Comparison of ENCODE assay signal across 21 mouse cellular contexts in genomic region chr3:61796021-61796420, GRCm38 (mm10).
DNase-seq lines count a peak whose midpoint lies in the region; ATAC-seq and TF ChIP-seq lines count a peak whose summit lies in the region.
"Had no signal": no experiment of that assay in that cellular context is flagged by ENCODE, and none has a peak within 500 bp of the region (broad histone marks: within the 10 kb centered on the region; RNA-seq: fewer than 3 reads in every experiment).

No protein-coding gene starts in this region.

- no peaks in the 10 kb centered on the region for H3K36me3 ChIP-seq in kidney, embryonic 14.5 days (ENCODE audit: control insufficient read depth, insufficient read depth, low read length)
- H3K36me3 ChIP-seq: embryonic facial prominence, embryonic 10.5 days; embryonic facial prominence, embryonic 12.5 days; forebrain, embryonic 15.5 days; G1E had no signal

- H3K9me3 ChIP-seq in kidney, embryonic 14.5 days (ENCODE audit: control insufficient read depth, low read length), result no peaks in the 10 kb centered on the region
- H3K9me3 ChIP-seq: embryonic facial prominence, embryonic 10.5 days; embryonic facial prominence, embryonic 12.5 days; forebrain, embryonic 13.5 days; forebrain, embryonic 15.5 days; G1E had no signal

- TF ChIP-seq CTCF in left cerebral cortex, adult 2 months (IDR thresholded peaks at IDR 0.05), result no peak

- H3K4me2 ChIP-seq in kidney, embryonic 14.5 days (replicated peaks; ENCODE audit: low read depth, low read length), result no peak overlapping the region
- H3K4me2 ChIP-seq: embryonic facial prominence, embryonic 12.5 days; forebrain, embryonic 13.5 days; forebrain, embryonic 15.5 days had no signal

- H3K27ac ChIP-seq in kidney, embryonic 14.5 days (ENCODE audit: low read depth, low read length), result no peak overlapping the region
- H3K27ac ChIP-seq in left cerebral cortex, adult 2 months, result no peak overlapping the region
- H3K27ac ChIP-seq: embryonic facial prominence, embryonic 10.5 days; embryonic facial prominence, embryonic 12.5 days; forebrain, embryonic 13.5 days; forebrain, embryonic 15.5 days had no signal

- no peak overlapping the region for H3K4me3 ChIP-seq in kidney, embryonic 14.5 days (ENCODE audit: low read length)
- no peak overlapping the region for H3K4me3 ChIP-seq in left cerebral cortex, adult 2 months
- H3K4me3 ChIP-seq: embryonic facial prominence, embryonic 10.5 days; embryonic facial prominence, embryonic 12.5 days; forebrain, embryonic 13.5 days; forebrain, embryonic 15.5 days had no signal

- WGBS in kidney, embryonic 14.5 days, result 90% methylated on average over 2 of the region's 2 CpGs

- no peak for ATAC-seq in kidney, embryonic 14.5 days (ENCODE audit: low FRiP score, low TSS enrichment)
- ATAC-seq: activated CD4-positive, CD25-positive, alpha-beta regulatory T cell, adult 4 months; forebrain, embryonic 13.5 days; forebrain, embryonic 15.5 days; forebrain, postnatal 0 days; Patski had no signal

- H3K27me3 ChIP-seq in kidney, embryonic 14.5 days (ENCODE audit: control insufficient read depth, insufficient read depth, low read length), result no peaks in the 10 kb centered on the region
- H3K27me3 ChIP-seq: embryonic facial prominence, embryonic 12.5 days; forebrain, embryonic 13.5 days; forebrain, embryonic 15.5 days had no signal

- intact Hi-C loops in left cerebral cortex, adult 2 months (cut with DNase I), result no loop called here

- H3K4me1 ChIP-seq in kidney, embryonic 14.5 days (ENCODE audit: control insufficient read depth, insufficient read depth, low read length), result no peaks in the 10 kb centered on the region
- H3K4me1 ChIP-seq: embryonic facial prominence, embryonic 10.5 days; embryonic facial prominence, embryonic 12.5 days; forebrain, embryonic 13.5 days; forebrain, embryonic 15.5 days had no signal

- no peak overlapping the region for H3K9ac ChIP-seq in kidney, embryonic 14.5 days (ENCODE audit: low read depth, low read length)
- H3K9ac ChIP-seq: embryonic facial prominence, embryonic 12.5 days; forebrain, embryonic 13.5 days; forebrain, embryonic 15.5 days; forebrain, postnatal 0 days had no signal

- DNase-seq in ES-CJ7 (ENCODE audit: low read depth, low spot score), result peak; percentile 89
- DNase-seq in R1 (ENCODE audit: low read depth, low spot score), result peak; percentile 97
- no peak for DNase-seq in right cerebral cortex, postnatal 36 days (ENCODE audit: low spot score in 2 of 2)
- DNase-seq in left cerebral cortex, adult 2 months (ENCODE audit: extremely low spot score in 1 of 2, low spot score in 2 of 2), result no peak
- DNase-seq: adrenal gland, adult 8-10 months; adrenal gland, postnatal 14 days; adrenal gland, postnatal 36 days; cerebellum, adult 11-12 months; cerebellum, adult 2 months; cerebellum, adult 9-10 months; cerebellum, postnatal 10 days; cerebellum, postnatal 25 days; forebrain, postnatal 0 days had no signal

Comparison
In these comparisons a context has a peak if more than half of its experiments do, and no peak if none do; other contexts are left out.
1. DNase-seq: peak in ES-CJ7 (single experiment) and R1 (single experiment); none in right cerebral cortex, postnatal 36 days (0 of 2) and left cerebral cortex, adult 2 months (0 of 2).